Mouse (Mus musculus) layer of hippocampus, adult 2 months (tissue): ENCODE results near the gene Ralgps1. TPM values are rescaled to one million over a fixed set of nuclear protein-coding genes. Genes with fewer than 3 reads are reported as not detected.

ENCODE experiments used
- DNase-seq, 2 experiments: peaks; one replicate each; pipeline ENCODE4 v3.0.0; 2022; ENCODE audit warnings: low spot score in 2 of 2
- H3K27ac ChIP-seq: fragments of 200-600 bp; 2 replicates; pipeline ENCODE4 v1.8.1; 2022
- H3K4me3 ChIP-seq: fragments of 200-600 bp; 2 replicates; pipeline ENCODE4 v1.8.1; 2022; ENCODE audit warnings: mild to moderate bottlenecking
- CTCF ChIP-seq: fragments of 200-600 bp; conservative IDR thresholded peaks from 2 replicates; pipeline ENCODE4 v1.8.1; 2022; ENCODE audit warnings: antibody characterized with exemption, mild to moderate bottlenecking, moderate library complexity
- total RNA-seq, 2 experiments: library from RNA; stranded (reverse); gene quantifications; 2 replicates each; pipeline ENCODE4 v1.2.3; 2021

Ralgps1 gene
- total RNA-seq, 2 experiments from 2014 or later, result 68.2 TPM

DNA sequence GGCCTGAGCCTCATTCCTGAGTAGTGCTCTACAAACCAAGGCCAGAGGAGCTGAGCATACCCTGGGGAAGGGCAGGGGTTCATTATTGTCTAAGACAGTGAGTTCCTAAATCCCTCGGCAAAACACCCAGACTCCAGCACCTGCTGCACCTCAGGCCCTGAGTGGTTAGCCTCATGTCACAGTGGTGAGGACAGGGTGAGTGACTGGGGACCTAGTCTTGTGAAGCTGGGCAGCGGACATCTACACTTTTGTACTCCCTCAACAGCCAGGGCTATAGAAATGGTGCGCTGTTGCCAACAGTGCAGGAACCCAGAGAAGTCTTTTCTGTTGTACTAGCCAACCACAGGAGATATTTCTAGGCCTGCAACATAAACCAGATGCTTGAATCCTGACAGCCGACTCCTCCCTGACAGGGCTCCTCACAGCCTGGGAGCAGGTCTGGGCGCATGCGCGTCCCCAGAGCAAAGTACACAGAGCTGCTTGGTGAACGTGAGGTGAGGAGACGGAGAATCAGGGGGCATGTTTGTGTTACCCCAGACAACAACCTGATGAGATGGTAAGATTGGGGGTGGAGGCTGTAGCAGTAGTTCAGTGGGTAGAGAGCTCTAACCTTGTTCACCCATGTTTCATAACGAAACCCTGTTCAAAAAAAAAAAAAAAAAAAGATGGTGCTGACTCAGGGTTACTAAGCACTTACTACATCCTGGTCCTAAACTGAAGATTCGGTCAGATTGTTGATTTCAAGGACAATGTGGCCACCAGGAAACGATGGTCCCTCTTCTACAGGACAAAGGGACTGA, 193.6 kb downstream of the Ralgps1 start:
- TF ChIP-seq CTCF, result no peak
- Histone ChIP-seq H3K4me3 (no peak overlapping the region), H3K27ac (peak overlapping the region; percentile 46; the same call in 1 of the 2 replicates)
- DNase-seq, result no peak

DNA sequence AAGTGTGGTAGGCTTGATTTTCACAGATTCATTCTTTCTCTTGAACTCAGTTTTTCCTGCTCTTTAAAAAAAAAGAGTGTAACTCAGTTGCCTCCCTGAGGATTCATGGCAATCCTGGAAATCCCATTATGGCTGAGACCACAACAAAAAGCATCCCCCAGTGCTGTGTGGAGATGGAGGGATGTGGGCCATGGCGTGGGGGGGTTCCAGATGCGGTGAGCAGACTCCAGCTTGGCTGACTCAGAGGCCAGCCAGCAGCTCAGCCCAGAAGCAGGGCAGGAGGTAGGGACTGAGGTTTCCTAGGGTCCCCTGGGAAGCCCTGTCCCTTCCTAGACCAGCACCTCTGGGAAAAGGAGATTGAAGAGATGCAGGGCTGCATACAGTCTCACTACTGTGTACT, 194.4 kb downstream of the Ralgps1 start:
- no peak for TF ChIP-seq CTCF
- peak overlapping the region; percentile 46; the same call in 1 of the 2 replicates for H3K27ac ChIP-seq
- no peak overlapping the region for H3K4me3 ChIP-seq
- DNase-seq, result no peak

DNA sequence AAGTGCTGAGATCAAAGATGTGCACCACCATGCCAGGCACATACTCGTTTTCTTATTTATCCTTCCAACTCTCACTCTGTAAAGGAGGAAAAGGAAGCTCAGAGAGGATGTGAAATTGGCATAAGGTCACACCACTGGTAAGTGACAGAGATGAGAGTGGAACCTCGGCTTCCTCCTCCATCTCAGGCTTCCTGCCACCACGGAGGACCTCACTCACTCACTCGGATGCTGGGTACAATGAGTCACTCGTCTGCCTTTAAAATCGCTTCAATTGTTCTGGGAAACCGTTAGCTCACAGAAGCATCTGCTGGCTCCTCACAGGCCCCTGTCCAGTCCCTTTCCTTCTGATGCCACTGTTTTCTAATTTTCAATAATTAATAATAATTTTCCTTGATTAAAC, 194.8 kb downstream of the Ralgps1 start:
- H3K4me3 ChIP-seq, result no peak overlapping the region
- H3K27ac ChIP-seq, result peak overlapping the region; percentile 46; the same call in 1 of the 2 replicates
- DNase-seq, result no peak
- TF ChIP-seq CTCF, result no peak

DNA sequence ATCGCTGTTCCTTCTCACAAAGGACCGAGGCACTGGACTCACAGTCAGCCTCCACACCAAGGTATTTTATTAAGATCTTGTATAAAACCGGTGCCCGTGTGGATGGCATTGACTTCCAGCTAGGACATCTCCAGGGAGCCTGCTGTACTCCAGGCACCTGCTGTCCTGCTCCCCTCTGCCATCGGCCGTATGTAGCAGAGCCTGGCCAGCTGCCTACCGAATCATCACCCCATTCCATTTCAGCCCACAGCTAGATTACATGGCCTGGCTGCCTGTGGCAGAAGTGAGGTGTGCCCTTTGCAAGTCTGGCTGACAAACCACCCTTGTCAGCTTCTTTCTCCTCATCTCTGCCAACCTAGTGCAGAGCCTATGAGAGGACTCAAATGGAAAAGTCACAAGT, 197.6 kb downstream of the Ralgps1 start:
- Histone ChIP-seq H3K27ac (no peak overlapping the region), H3K4me3 (no peak overlapping the region)
- no peak for TF ChIP-seq CTCF
- DNase-seq, result no peak

DNA sequence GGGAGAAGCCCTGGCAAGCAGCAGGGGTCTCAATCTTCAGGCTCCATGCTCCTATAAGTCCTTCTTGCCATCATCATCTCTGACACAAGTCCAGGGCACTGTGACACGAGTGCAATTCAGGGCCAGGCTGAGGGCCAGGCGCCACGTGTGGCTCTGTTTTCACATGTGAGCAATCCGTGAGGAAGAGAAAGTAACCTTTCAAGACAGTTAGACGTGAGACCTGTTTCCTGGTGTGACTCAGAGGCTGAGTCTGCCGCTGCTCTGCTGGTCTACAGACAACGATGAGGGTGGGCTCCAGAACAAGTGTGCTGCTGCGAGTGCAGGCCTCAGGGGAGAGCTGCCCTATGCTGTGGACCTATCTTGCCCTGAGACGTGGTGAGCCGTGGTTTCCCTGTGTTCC, 198.2 kb downstream of the Ralgps1 start:
- TF ChIP-seq CTCF, result no peak
- H3K4me3 ChIP-seq, result no peak overlapping the region
- no peak overlapping the region for H3K27ac ChIP-seq
- no peak for DNase-seq

DNA sequence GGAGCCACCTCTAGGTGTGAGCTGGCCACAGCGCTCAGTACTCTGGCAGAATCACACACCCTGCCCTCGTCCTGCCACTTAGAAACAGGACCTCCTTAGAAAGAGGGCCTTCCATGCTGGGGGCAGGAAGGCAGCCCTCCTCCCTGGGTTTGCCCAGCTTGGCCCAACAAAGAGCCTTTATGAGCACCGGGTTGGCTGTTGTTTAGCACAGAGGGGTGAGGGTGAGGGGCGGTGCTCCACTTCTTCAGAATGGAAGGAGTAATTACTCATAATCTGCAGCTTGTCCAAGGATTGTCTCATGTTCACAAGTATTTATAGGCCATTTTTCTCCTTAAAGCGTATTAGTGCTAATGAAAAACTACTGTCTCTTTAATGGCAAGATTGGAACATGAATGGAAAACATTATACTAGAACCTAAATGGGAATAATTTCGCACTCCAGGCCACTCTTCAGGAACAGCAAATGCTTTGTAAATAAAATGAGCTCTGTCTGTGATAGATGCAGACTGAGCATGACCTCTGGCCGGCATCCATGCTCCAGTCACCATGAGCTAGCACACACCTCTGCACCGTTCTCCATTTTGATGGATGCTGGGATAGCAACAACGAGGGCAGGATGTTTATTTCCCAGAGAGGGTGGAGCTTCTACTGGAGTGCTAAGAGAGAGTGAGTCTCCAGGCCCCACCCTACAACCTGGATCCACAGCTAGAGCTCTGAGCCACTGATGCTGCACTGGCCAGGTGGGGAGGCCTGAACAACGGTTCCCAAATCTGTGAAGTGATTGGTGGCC, 200.3 kb downstream of the Ralgps1 start:
- no peak for TF ChIP-seq CTCF

DNA sequence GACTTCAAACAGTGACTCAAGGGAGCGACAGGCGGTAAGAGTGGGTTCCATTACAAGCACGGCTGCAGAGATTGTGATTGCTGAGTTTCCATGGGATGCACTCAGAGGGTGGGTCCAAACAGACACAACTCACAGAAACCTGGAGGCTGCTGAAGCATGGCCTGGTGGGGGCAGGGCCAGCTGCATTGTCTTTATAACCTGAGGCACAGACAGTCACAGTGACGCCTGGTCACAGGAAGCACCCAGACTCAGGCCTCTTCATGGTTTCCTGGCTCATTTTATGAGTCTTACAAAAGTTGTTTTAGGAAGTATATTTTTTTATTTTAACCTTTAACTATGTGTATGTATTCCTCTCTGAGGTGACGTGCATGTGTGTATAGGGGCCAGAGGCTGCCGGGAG, 201.8 kb downstream of the Ralgps1 start:
- Histone ChIP-seq H3K27ac (no peak overlapping the region), H3K4me3 (no peak overlapping the region)
- TF ChIP-seq CTCF, result no peak
- no peak for DNase-seq

More for the DNA sequence above, 200.3 kb downstream of the Ralgps1 start:
- Histone ChIP-seq H3K4me3 (no peak overlapping the region), H3K27ac (peak overlapping the region; percentile 37; the same call in 1 of the 2 replicates)
- no peak for DNase-seq

DNA sequence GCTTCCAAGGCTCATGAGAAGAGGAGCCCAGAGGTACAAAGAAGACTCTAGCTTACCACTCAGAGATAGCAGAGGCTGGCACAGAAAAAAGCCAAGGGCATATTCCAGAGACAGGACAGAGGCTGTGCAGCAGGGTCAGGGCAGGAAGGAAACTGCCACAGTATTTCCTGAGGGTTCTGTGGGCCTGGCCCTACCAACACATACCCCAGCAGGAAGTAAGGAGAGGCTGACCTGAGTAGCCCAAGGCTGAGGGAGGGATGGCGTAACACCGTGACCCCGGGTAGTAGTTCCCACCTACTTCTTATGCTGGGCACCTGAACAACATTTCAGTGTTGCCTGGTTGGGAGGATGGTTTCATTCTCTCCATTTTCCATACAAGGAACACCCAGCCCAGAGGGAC, 204.2 kb downstream of the Ralgps1 start:
- no peak for DNase-seq
- Histone ChIP-seq H3K4me3 (no peak overlapping the region), H3K27ac (no peak overlapping the region)
- TF ChIP-seq CTCF, result no peak

DNA sequence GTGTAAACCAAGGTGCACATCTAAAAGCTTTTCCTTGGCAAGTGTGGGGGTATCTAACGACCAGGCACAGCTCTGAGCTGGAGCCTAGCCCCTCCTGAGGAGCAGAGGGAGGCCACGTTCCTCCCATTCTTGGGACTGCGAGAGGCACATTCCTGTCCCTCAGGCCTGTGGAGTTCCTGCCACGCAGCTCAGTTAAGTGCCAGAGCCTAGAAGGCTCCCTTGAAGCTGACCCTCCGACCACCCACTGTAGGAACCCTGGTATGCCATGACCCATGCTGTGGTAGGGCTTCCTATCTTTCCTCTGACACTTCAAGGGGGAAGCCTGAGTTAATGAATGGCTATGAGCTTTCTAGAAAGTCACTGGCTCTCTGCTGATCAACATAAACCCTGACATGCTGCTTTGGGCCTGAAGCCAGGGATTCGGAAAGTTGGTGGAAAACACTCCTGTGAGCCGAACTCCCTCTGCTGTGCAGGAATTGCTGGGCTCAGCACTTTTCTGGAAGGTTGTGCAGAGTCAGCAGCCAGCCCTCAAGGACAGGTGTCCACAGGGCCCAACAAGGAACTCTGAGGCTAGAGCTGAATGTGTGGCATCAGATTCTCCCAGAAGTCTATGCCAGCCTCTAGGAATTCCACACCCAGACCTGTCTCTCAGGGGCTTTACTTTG, 205.4 kb downstream of the Ralgps1 start:
- TF ChIP-seq CTCF, result no peak
- Histone ChIP-seq H3K4me3 (no peak overlapping the region), H3K27ac (no peak overlapping the region)
- no peak for DNase-seq

DNA sequence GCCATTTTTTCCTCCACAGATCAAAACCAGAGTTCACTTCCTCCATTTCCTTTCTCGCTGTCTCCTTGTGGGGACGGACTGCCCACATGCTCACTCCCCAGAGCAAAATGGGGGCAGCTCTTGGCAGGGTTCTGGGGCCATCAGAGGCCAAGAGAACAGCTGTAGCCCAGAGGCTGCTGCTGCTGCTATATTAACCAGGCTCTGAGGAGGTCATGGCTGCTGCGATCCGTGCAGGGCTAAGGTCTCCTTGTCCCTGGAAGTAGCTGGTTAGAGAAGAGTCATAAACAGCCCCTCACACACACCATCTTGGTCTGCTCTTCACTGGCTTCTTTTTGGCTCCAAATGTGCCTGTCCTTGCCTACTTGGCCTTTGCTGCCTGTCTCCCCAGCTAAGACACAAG, 206.1 kb downstream of the Ralgps1 start:
- Histone ChIP-seq H3K27ac (no peak overlapping the region), H3K4me3 (no peak overlapping the region)
- TF ChIP-seq CTCF, result no peak
- DNase-seq, result no peak

DNA sequence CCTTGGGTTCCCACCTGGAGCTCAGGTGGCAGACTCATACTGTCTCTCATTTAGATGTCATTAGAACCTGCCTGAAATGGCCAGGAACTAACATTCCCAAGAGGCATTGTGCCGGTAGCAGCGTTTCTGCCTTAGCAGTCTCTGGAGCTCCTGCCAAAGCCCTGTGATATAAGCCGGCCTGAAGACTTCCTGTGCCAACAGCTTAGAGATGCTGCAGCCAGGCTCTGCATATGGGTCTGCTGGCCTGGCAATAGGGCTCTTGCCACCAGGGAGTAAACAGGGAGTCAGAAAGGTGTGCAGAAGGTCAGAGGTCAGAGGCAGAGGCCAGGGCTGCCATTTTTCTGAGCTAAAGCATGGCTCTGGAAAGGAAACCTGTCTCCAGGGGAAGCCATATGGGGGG, 206.6 kb downstream of the Ralgps1 start:
- Histone ChIP-seq H3K27ac (no peak overlapping the region), H3K4me3 (no peak overlapping the region)
- TF ChIP-seq CTCF, result no peak
- no peak for DNase-seq

DNA sequence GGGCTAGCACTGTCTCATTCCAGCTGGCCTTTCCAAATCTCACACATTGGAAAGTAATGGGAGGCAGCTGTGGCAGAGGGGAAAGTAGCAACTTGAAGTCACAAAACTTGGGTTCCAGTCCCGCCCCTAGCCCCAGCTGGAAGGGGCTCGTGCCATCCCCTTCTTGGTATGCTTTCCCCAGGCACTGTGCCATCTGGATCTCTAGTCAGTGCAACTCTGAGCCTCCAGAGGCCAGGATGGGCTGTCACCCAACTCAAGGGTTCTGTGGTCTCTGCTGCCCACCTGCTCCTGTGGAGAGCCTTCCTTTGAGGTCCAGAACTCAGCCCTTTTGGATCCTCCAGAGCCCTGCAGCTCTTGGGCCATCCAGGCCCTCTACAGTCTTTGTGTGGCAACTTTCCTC, 209.2 kb downstream of the Ralgps1 start:
- H3K4me3 ChIP-seq, result no peak overlapping the region
- H3K27ac ChIP-seq, result no peak overlapping the region
- DNase-seq, result no peak
- no peak for TF ChIP-seq CTCF
